Mouse (Mus musculus) liver, embryonic 12.5 days (tissue): ENCODE measurements at regions not wholly inside any gene's neighbourhood (a gene's known extent, or its start where the extent isn't known, plus 50 kb on each side); places are given as distances from the start of the nearest gene placed in this dataset.
A peak's percentile ranks its signal among the peaks of the same experiment; 100 is the strongest.
"Not testable (repeated sequence)": the region's sequence is repeated elsewhere in the genome, so short reads cannot be mapped to it uniquely, and the experiment has no call there.

ENCODE experiments used
- ATAC-seq: fragments of 200-750 bp; cut with Nextera tagmentation; 2 replicates; pipeline ENCODE4 v1.8.0; 2017; ENCODE audit warnings: moderate number of reproducible peaks, mild to moderate bottlenecking, moderate library complexity
- H3K27ac ChIP-seq: fragments of 300-500 bp; sonication (generic); 2 replicates; pipeline ENCODE4 v1.5.1; 2016; ENCODE audit warnings: mild to moderate bottlenecking
- H3K27me3 ChIP-seq: fragments of 300-500 bp; sonication (generic); replicated peaks from 2 replicates; pipeline ENCODE4 v1.6.1; 2016; ENCODE audit warnings: mild to moderate bottlenecking, moderate library complexity
- H3K36me3 ChIP-seq: fragments of 300-500 bp; sonication (generic); 2 replicates; pipeline ENCODE4 v1.6.1; 2016; ENCODE audit warnings: mild to moderate bottlenecking, moderate library complexity
- H3K4me1 ChIP-seq: fragments of 300-500 bp; sonication (generic); 2 replicates; pipeline ENCODE4 v1.6.1; 2016
- H3K4me2 ChIP-seq: fragments of 300-500 bp; sonication (generic); 2 replicates; pipeline ENCODE4 v1.6.1; 2016; ENCODE audit warnings: mild to moderate bottlenecking, moderate library complexity
- H3K4me3 ChIP-seq: fragments of 300-500 bp; sonication (generic); 2 replicates; pipeline ENCODE4 v1.5.1; 2016; ENCODE audit warnings: mild to moderate bottlenecking, moderate library complexity
- H3K9ac ChIP-seq: fragments of 300-500 bp; sonication (generic); 2 replicates; pipeline ENCODE4 v1.6.1; 2016; ENCODE audit warnings: mild to moderate bottlenecking, moderate library complexity
- H3K9me3 ChIP-seq: fragments of 300-500 bp; sonication (generic); replicated peaks from 2 replicates; pipeline ENCODE4 v1.6.1; 2016; ENCODE audit warnings: mild to moderate bottlenecking, moderate library complexity
- WGBS: fragments of 180-500 bp; shearing (Covaris S2); methylation state at CpG from one replicate; pipeline ENCODE4 v1.1.7; 2016; ENCODE audit not compliant: insufficient replicate concordance; 5-methylcytosine and 5-hydroxymethylcytosine counted together

DNA sequence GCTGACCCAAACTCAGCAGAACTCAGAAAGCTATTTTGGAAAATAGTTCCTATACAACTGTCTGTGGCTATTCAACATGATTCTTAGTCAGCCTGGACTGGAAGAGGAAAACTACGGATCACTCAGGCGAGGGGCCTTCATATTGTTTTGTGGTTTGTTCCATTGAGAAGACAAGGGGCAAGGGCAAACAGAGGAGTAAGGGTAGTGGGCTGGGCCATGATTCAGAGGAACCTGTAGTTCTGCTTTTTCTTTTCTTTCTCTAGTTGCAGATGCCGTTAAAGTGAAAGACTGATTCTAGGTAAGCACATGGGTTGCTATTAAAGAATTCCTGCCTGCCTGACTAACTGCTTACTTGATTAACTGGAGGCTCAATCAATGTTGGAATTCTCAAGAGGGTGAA is 129.8 kb upstream of the Teddm2 start:
- Histone ChIP-seq H3K27me3 (no peaks in the 10 kb centered on the region), H3K9ac (no peak overlapping the region), H3K4me2 (no peak overlapping the region), H3K9me3 (no peaks in the 10 kb centered on the region), H3K36me3 (no peaks in the 10 kb centered on the region), H3K4me1 (peaks cover 40% of the 10 kb centered on the region), H3K27ac (0 out of 2 replicates have a peak overlapping the region, but pooled peaks have one; percentile 1), H3K4me3 (no peak overlapping the region)
- ATAC-seq = no peak
- WGBS = 27% methylated on average over 3 of the region's 3 CpGs

DNA sequence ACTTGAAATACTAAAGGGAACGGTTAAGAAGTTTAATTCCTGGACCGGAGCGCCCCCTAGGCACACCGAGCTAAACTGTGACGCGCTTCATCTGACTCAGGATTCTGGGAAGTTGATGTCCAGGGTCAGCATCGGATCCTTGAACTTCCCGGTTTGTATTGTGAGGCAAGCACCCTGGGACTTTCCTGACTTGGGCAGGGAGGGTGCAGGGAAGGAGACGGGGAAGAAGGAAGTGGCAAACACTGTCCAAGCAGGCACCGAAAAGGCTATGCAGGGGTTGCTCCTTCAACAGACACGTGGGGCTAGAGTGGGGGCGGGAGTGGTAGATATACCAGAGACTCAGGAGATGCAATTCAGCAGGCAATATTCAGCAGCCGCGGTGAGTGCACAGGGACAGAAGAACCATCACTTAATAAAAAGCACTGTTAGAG is 132.7 kb upstream of the Teddm2 start:
- Histone ChIP-seq H3K4me1 (peaks cover 57% of the 10 kb centered on the region), H3K4me2 (peak overlapping the region; percentile 67), H3K9me3 (no peaks in the 10 kb centered on the region), H3K4me3 (peak overlapping the region; percentile 36), H3K36me3 (no peaks in the 10 kb centered on the region), H3K27ac (peak overlapping the region; percentile 99), H3K9ac (peak overlapping the region; percentile 52), H3K27me3 (no peaks in the 10 kb centered on the region)
- ATAC-seq = 0 out of 2 replicates have a peak, but pooled peaks have one; percentile 10
- WGBS = 5% methylated on average over 14 of the region's 14 CpGs

DNA sequence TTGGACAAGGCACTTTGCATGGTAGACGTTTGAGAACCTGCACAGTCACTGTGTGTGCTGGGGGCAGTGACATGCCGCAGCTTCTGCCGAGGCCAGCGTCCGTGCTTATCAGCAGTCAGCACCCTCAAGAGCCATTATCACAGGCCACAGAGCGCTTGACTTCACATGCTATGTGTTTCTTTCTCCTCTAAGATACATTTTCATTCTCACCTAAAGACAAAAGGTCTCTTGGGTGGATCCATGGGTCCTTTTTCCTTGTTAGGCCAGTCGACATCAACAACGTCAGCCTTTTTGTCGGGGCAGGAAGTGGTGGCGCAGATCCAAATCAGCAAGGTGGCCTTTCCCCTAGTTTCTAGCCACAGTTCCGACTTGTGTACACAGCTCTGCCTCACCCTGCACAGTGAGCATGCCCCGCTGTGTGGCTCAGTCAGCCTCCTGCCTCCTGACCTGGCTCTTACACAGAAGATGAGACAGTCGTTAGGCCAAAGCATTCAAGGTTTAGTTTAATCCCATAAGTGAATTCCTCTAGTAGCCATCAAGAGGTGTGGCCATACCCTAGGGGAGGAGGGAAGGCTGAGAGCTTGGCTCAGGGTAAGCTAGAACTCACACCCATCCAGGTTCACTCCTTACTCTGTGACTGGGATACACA is 134.1 kb upstream of the Teddm2 start:
- H3K9ac ChIP-seq = peak overlapping the region; percentile 57
- peak overlapping the region; percentile 15; the same call in 1 of the 2 replicates for H3K4me3 ChIP-seq
- no peaks in the 10 kb centered on the region for H3K9me3 ChIP-seq
- no peaks in the 10 kb centered on the region for H3K36me3 ChIP-seq
- peak overlapping the region; percentile 65 for H3K4me2 ChIP-seq
- H3K4me1 ChIP-seq = peaks cover 56% of the 10 kb centered on the region
- WGBS = 10% methylated on average over 13 of the region's 13 CpGs
- H3K27me3 ChIP-seq = no peaks in the 10 kb centered on the region
- peak; percentile 97 for ATAC-seq
- peak overlapping the region; percentile 99 for H3K27ac ChIP-seq

DNA sequence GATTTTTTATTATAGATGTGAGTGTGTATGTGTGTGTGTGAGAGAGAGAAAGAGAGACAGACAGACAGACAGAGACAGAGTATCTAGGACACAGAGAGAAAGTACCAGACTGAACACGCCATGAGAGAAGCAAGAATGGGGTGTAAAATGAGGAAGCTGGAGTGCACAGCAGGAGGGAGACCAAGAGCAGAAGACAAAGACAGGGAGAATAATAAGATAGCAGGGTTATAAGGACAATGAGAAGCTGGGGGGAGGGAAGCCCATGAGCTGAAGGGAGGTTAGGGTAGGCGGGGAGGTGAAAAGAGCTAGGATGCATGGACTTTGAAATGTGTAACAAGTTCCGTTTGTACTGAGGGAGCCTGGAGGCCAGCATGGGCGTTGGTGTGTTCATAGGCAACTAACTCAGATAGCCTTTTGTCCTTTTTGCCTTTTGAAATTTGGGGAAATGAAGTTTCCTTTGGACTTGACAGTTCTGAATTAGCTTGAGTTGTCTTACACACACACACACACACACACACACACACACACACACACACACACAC is 136.8 kb upstream of the Teddm2 start:
- H3K36me3 ChIP-seq = no peaks in the 10 kb centered on the region
- peak overlapping the region; percentile 69 for H3K27ac ChIP-seq
- H3K9ac ChIP-seq = peak overlapping the region; percentile 25; the same call in 1 of the 2 replicates
- H3K4me2 ChIP-seq = no peak overlapping the region
- WGBS = 57% methylated on average over 4 of the region's 4 CpGs
- no peaks in the 10 kb centered on the region for H3K27me3 ChIP-seq
- H3K4me1 ChIP-seq = peaks cover 56% of the 10 kb centered on the region
- no peak for ATAC-seq
- H3K9me3 ChIP-seq = no peaks in the 10 kb centered on the region
- no peak overlapping the region for H3K4me3 ChIP-seq

DNA sequence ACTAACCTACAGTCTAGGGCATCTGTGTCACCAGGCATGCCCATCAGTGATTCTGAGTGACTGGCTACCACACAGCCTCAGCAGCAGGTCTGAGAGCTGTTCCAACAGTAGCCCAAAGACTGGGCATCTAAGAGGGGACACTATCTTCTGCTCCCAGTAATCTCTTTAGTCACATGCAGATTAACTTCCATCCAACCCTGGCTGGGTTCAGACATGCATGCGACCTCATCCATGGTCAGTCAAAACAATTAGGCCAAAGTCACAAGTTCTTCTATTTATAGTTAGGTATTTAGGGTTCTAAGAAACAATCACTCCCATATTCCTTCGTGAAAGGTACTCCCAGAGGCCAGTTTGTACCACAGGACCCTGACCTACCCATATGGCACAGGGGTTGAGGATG is 138.2 kb upstream of the Teddm2 start:
- ATAC-seq = no peak

DNA sequence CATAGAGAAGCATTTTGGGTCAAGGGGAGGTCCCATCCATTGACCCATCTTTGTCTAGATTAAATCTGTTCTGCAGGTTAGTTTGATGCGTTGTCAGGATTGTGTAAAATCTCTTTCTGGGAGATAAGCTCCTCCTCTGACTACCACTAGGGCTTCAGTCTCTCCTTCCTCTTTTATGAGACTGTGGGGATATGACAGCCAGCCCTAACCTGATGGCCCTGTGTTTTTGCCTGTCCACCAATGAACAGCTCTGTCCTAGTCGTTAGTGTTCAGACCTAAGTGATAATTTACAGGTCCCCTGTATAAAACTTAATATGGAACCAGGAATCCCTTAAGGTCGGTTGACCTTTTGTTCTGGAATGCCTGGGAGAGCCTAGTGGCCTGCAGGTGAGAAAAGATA is 140.9 kb upstream of the Teddm2 start:
- no peaks in the 10 kb centered on the region for H3K36me3 ChIP-seq
- no peak overlapping the region for H3K27ac ChIP-seq
- WGBS = 48% methylated on average over 3 of the region's 3 CpGs
- no peaks in the 10 kb centered on the region for H3K9me3 ChIP-seq
- no peak overlapping the region for H3K4me3 ChIP-seq
- no peak for ATAC-seq
- H3K4me1 ChIP-seq = peaks cover 24% of the 10 kb centered on the region
- no peak overlapping the region for H3K4me2 ChIP-seq
- H3K27me3 ChIP-seq = no peaks in the 10 kb centered on the region
- no peak overlapping the region for H3K9ac ChIP-seq

More for the DNA sequence above, 138.2 kb upstream of the Teddm2 start:
- Histone ChIP-seq H3K4me3 (no peak overlapping the region), H3K4me1 (peaks cover 49% of the 10 kb centered on the region), H3K9me3 (no peaks in the 10 kb centered on the region), H3K36me3 (no peaks in the 10 kb centered on the region), H3K9ac (no peak overlapping the region), H3K27ac (no peak overlapping the region), H3K27me3 (no peaks in the 10 kb centered on the region), H3K4me2 (no peak overlapping the region)
- WGBS = 65% methylated on average over 2 of the region's 2 CpGs

DNA sequence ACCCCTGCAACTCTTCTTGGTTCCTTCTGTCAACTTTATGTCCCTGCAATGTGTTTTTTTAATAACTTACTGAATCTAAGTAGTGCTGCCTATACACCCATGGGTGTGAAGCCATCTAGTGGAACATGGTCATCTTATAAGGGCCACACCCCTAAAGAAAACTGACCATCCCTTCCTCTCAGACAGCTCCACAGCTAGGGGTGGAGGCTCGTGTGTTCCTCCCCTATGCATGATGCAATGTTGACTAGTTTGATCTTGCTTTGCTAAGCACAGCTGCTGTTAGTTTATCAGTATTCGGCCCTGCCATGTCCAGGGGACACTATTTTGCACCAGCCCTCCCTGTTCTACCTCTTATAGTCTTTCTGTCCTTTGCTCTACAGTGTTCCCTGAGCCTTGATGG is 142.9 kb upstream of the Teddm2 start:
- Histone ChIP-seq H3K9me3 (no peaks in the 10 kb centered on the region), H3K4me2 (no peak overlapping the region), H3K27ac (no peak overlapping the region), H3K4me1 (peaks cover 10% of the 10 kb centered on the region; the same call in 1 of the 2 replicates), H3K27me3 (no peaks in the 10 kb centered on the region), H3K4me3 (no peak overlapping the region), H3K9ac (no peak overlapping the region), H3K36me3 (no peaks in the 10 kb centered on the region)
- WGBS = 40% methylated on average over 2 of the region's 2 CpGs
- ATAC-seq = peak; percentile 62

DNA sequence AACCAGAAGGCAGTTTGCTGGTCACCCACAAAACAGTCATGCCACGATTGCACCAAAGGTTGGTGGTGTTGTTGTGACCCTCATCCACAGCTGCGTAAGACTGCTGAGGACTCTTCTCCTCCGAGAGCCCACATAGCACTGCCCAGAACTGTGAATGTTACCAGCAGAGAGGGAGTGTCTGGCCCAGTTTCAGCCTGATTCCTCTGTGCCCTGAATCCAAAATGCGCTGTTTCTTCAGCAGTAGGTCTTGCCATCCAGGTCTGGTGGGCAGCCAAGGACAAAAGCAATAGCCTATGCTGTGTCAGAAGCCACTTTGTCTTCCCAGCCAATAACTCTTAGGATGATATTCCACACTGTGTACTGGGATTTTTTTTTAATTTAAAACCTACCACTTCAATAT is 144.7 kb upstream of the Teddm2 start:
- Histone ChIP-seq H3K4me3 (no peak overlapping the region), H3K27ac (no peak overlapping the region), H3K9me3 (no peaks in the 10 kb centered on the region), H3K4me1 (peaks cover 5% of the 10 kb centered on the region; the same call in 1 of the 2 replicates), H3K36me3 (no peaks in the 10 kb centered on the region), H3K9ac (no peak overlapping the region), H3K4me2 (no peak overlapping the region), H3K27me3 (no peaks in the 10 kb centered on the region)
- no peak for ATAC-seq
- WGBS = 68% methylated on average over 4 of the region's 4 CpGs

DNA sequence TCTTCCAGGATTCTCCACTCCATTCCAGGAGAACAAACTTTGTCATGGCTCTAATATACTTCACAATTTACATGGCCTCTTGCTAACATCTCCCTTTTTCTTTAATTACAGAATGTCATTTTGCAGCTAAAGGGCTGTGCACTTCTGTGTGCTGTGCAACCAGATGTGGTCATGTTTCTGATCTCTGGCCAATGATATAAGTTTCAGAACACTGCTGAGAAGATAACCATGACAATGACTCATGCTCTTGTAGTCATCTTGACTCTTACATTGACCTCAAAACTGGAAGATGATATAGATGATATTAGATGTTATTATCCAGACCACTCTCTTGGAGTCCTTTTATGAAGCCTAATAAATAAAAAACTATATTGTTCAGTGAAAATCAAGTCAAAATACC is 145.9 kb upstream of the Teddm2 start:
- H3K4me2 ChIP-seq = no peak overlapping the region
- H3K9me3 ChIP-seq = no peaks in the 10 kb centered on the region
- H3K4me3 ChIP-seq = no peak overlapping the region
- H3K9ac ChIP-seq = no peak overlapping the region
- no peaks in the 10 kb centered on the region for H3K27me3 ChIP-seq
- ATAC-seq = no peak
- peaks cover 5% of the 10 kb centered on the region; the same call in 1 of the 2 replicates for H3K4me1 ChIP-seq
- no peaks in the 10 kb centered on the region for H3K36me3 ChIP-seq
- no peak overlapping the region for H3K27ac ChIP-seq

DNA sequence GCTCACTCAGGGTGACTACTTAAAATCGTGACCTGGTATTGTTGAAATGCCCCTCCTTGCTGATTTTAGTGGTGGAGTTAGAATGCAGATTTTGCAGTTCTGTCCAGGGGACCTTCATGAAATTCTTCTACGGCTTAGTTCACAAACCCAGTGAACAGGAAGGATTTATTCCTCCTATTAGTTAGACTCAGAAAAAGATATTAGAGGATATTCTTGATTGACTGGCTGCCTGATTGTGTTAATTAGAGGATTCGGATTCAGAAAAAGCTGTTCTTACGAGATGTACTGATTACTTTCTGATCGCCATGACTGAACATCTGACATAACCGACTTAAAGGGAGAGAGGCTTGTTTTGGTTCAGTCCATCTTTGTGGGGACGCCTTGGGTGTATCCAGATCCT is 147.3 kb upstream of the Zfp648 start:
- no peaks in the 10 kb centered on the region; the same call in 1 of the 2 replicates for H3K9me3 ChIP-seq
- no peak overlapping the region for H3K4me3 ChIP-seq
- no peaks in the 10 kb centered on the region for H3K36me3 ChIP-seq
- H3K27ac ChIP-seq = no peak overlapping the region
- no peak overlapping the region for H3K9ac ChIP-seq
- H3K4me1 ChIP-seq = no peaks in the 10 kb centered on the region
- H3K27me3 ChIP-seq = no peaks in the 10 kb centered on the region
- no peak for ATAC-seq
- WGBS = 70% methylated on average over 7 of the region's 7 CpGs
- no peak overlapping the region for H3K4me2 ChIP-seq

DNA sequence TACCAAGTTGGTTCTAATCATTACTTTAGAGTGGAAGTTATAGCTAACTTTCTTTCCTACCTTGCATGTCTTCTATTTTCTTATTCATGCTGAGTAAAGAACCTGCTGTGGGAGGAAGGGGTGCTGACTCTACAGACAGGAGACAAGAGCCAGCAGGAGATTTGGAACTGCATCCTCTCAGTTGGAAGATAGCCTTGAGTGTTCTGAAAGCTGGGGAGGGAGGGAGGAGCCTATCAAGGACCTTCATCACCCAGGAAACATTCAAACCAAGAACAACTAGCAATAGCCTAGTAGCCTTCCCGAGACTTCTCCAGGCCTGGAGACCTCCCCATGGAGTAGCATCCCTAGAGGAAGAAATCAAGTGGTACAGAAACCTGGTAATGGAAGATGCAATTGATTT is 146.1 kb upstream of the Zfp648 start:
- WGBS = 75% methylated on average over 1 of the region's 1 CpGs
- Histone ChIP-seq H3K9ac (no peak overlapping the region), H3K4me2 (no peak overlapping the region), H3K4me3 (no peak overlapping the region), H3K4me1 (no peaks in the 10 kb centered on the region), H3K27ac (no peak overlapping the region), H3K9me3 (no peaks in the 10 kb centered on the region; the same call in 1 of the 2 replicates), H3K36me3 (no peaks in the 10 kb centered on the region), H3K27me3 (no peaks in the 10 kb centered on the region)
- ATAC-seq = no peak

DNA sequence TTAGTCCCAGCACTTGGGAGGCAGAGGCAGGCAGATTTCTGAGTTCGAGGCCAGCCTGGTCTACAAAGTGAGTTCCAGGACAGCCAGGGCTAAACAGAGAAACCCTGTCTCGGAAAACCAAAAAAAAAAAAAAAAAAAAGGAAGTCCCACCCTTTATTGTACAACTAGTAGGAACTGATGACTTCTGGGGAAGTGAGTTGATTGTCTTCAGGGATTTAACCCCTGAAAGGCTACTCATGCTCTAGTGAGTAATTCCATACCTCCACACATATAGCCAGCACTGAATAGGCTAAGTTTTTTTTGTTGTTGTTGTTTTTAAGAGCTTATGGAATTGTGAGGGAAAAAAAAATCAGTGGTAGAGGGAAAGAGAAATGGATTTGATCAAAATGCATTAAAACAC is 139.6 kb upstream of the Zfp648 start:
- not testable (repeated sequence) for H3K9me3 ChIP-seq, ATAC-seq, H3K4me3 ChIP-seq, H3K4me1 ChIP-seq, H3K36me3 ChIP-seq, H3K27ac ChIP-seq, H3K9ac ChIP-seq, H3K27me3 ChIP-seq, H3K4me2 ChIP-seq
- WGBS = 38% methylated on average over 2 of the region's 2 CpGs

DNA sequence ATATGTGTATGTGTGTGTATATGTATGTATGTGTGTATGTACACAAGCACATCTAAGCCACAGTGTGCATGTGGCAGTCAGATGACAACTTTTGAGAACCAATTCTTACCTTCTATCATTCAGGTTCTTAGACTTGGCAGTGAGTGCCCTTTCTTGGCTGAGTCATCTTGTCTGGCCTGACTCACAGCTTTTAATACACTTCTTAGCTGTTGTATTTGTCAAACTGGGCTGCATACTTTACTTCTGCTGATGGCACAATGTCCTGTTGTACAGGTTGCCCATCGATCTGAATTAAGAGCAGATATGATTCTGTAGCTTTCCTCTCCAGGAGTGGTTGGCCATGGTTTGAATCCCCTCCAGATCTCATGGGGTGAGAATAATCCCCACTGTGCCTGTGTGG is 139.1 kb upstream of the Zfp648 start:
- no peaks in the 10 kb centered on the region for H3K27me3 ChIP-seq
- no peaks in the 10 kb centered on the region for H3K36me3 ChIP-seq
- H3K27ac ChIP-seq = no peak overlapping the region
- H3K4me3 ChIP-seq = no peak overlapping the region
- no peaks in the 10 kb centered on the region for H3K4me1 ChIP-seq
- no peak overlapping the region for H3K9ac ChIP-seq
- 61% methylated on average over 1 of the region's 1 CpGs for WGBS
- H3K9me3 ChIP-seq = no peaks in the 10 kb centered on the region; the same call in 1 of the 2 replicates
- no peak for ATAC-seq
- H3K4me2 ChIP-seq = no peak overlapping the region
